Mouse (Mus musculus) left cerebral cortex, postnatal 25 days (tissue): ENCODE data around the gene Olfr543. TPM values are rescaled to one million over a fixed set of nuclear protein-coding genes. Genes with fewer than 3 reads are reported as not detected.

ENCODE experiments used
- DNase-seq, 2 experiments: peaks; one replicate each; pipeline ENCODE4 v3.0.0; 2022; ENCODE audit warnings: low spot score in 2 of 2, mixed read lengths in 1 of 2
- intact Hi-C: fragments of 180-260 bp; cut with DNase I; formaldehyde crosslinking; loops from one replicate; pipeline ENCODE4 v1.15.1; 2025
- total RNA-seq, 2 experiments: library from RNA; stranded (reverse); gene quantifications; 2 replicates each; pipeline ENCODE4 v1.2.3; 2021

Gene Olfr543
- total RNA-seq, 2 experiments from 2014 or later, result not detected

DNA sequence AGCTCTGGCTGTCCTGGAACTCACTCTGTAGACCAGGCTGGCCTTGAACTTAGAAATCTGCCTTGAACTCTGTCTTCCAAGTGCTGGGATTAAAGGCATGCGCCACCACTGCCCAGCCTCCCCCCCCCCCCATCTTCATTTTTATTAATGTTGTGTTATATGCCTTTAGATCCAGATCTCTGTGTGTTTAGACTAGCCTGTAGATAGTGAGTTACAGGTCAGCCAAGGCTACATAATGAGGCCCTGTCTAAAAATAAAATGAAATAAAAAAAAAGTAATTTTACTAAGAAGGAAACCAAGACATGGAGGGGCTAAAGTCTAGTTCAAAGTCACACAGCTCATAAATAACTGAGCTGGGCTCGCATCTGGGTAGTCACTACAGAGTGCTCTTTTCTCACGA lies 2.6 kb downstream of the Olfr543 start:
- no peak for DNase-seq
- intact Hi-C loops, result no loop called here

DNA sequence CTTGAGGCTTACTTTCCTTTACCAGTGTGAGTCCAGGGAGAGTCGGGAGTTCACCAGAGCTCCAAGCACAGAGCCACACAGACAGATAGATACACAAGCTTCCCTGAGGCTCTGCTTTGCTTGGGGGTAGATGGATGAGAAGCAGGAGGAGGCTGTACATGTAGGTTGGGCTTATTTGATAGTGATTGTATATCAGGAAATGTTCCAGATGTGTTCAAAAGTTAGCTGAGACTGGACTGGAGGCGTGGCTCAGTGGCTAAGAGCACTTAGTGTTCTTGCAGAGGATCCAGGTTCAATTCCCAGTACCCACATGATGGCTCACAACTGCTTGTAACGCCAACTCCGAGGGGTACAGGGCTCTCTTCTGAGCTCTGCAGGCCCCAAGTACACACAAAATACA lies 3.1 kb downstream of the Olfr543 start:
- no peak for DNase-seq
- intact Hi-C loops, result no loop called here

DNA sequence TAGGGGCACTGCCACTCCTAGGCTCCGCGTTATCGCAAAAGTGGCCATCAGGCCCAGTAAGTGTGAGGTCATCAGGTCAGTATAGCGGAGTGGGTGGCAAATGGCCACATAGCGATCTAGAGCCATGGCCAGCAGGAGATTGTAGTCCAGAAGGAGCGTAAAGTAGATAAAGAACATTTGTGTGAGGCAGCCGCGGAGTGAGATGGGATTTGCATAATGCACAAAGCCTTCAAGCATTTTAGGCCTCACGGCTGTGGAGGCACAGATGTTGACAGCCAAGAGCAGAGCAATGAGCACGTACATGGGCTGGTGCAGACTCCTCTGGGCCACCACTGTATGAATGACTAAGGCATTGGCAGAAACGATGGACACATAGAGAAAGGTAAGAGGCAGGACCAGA lies 4.1 kb downstream of the Olfr543 start:
- no peak for DNase-seq
- intact Hi-C loops, result no loop called here

DNA sequence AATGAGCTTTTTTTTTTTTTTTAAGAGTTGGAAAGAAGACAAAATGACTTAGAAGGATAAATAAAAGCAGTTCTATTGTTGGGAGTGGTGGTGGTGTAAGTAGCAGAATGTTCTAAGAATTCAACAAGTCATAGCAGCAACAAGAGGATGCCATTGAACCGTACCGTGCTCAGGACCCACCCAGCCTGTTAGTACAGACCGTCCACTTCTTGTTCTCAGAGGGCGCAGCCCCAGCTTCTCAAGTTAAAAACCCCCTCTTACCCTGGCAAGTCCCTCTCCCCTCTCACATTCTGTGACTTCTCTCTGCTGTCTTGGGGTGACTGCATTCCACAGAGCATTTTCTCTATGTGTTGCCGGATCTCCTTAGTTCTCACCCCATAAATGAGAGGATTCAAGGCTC lies 4.9 kb downstream of the Olfr543 start:
- DNase-seq, result no peak
- intact Hi-C loops, result no loop called here

DNA sequence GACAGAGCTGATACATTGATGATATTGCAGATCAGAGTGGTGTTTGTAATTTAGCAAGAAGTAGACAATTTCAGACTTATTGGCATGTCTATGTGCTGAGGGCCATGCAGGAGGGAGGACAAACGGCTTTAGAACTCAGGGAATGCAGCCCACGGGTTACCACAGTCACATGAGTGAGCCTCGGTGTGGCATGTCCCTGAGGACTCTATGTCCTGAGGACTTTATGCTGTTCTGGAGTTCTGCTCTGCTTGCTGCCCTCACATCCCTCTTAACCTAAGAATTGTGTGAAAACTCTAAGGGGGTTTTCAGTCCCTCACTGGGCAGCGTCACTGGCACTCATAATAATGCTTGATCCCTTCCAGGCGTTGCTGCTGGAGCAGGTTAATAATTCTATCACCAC lies 8.8 kb downstream of the Olfr543 start:
- DNase-seq, result no peak
- intact Hi-C loops, result no loop called here

DNA sequence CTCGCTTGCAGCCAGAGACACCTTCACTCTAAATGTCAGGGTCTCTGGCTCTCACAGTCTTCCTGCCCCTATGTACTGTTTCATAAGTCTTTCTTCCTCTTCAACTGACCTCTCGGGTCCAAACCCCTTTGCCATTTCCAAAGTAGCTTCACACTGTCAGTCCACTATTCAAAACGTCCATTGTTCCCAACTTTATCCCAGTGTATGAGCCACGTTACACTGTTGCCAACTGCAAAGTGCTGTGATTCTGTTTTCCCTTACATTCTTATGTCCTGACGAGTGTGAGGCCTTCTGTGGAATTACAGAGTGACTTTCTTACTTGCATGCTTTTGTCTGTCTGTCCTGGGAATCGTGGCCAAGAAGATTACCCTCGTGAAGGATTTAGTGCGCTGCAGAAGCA lies 13.9 kb downstream of the Olfr543 start:
- no peak for DNase-seq
- intact Hi-C loops, result no loop called here

DNA sequence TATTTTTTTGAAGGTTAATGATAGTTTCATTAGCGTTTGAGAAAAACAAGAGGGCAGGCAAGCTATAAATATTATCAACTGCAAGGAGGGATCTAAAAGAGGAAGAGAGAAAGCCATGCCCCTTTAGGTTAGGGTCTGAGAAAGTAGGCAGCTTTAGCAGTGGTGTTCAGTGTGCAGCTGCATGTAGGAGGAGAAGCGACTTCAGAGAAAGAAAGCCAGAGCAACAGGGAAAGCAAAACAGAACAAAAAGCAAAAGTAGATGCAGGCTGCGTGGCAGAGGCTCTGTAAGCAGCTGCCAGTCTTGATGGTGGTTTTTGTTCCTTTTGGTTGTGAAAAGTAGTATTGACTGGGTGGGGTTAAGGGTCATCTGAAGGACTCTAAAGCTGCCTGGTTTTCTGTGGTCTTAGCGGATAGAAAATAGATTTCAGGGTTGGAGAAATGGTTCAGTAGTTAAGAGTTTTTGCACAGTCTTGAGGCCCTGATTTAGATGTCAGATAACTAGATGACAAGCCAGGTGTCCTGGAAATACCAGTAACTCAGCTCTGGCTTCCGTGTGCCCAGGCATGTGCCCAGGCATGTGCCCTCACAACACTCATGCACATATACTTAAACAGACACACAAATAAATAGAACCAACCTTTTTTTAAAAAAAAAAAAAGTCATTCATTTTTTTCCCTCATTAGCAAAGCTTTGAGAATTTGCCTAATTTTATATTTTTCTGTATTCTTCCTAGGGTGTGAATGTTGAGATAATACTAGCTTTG lies 22.7 kb downstream of the Olfr543 start:
- intact Hi-C loops, result no loop called here
- DNase-seq, result no peak

DNA sequence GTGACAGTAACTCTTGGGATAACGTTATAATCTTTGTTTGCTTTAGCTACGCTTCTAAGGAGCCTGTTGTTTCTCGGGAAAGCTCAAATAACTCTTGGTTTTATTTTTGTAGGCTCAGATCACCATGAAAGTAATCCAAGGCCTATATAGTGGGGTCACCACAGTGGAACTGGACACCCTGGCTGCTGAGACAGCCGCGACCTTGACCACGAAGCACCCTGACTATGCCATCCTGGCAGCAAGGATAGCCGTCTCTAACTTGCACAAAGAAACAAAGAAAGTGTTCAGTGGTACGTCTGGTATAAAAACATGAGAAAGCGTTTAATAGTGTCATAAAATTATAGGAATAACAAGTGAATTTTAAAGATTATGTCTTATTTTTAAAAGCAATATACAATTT lies 35.0 kb downstream of the Olfr543 start:
- DNase-seq, result no peak
- intact Hi-C loops, result no loop called here

DNA sequence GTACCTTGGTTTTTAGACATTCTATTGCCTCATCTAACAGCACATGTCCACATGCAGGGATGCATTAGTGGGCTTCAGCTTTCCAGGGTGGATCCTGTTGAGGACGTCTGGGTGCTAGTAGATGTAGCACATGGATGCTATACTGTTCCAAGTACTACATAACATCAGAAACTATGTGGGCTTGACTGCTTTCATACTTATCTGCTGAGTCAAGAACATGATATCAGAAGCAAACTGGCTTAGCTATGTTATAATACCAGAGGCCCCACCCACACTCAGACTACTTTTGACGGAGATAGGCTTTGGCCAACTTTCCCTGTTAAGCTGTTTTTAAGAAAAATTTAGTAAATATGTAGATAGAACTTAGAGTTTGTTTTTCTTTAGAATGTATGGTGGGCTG lies 37.2 kb downstream of the Olfr543 start:
- intact Hi-C loops, result no loop called here
- DNase-seq, result no peak

DNA sequence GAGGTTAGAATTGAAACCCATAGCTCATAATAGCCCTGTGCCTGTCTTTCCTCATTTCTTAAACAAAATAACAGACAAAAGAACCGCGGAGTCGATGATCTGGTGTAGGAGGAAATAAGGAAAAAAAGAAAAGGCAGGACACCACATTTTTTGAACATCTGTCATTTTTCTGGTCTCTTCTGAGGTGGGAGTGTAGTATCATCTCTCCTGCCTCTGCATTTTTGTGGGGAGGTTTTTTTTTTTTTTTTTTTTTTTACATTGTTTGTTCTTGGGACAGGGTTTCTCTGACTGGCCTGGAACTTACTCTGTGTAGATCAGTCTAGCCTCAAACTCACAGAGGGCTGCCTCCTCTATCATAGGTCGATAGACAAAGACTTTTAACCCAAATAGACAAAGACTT lies 39.0 kb downstream of the Olfr543 start:
- intact Hi-C loops, result no loop called here
- no peak for DNase-seq

DNA sequence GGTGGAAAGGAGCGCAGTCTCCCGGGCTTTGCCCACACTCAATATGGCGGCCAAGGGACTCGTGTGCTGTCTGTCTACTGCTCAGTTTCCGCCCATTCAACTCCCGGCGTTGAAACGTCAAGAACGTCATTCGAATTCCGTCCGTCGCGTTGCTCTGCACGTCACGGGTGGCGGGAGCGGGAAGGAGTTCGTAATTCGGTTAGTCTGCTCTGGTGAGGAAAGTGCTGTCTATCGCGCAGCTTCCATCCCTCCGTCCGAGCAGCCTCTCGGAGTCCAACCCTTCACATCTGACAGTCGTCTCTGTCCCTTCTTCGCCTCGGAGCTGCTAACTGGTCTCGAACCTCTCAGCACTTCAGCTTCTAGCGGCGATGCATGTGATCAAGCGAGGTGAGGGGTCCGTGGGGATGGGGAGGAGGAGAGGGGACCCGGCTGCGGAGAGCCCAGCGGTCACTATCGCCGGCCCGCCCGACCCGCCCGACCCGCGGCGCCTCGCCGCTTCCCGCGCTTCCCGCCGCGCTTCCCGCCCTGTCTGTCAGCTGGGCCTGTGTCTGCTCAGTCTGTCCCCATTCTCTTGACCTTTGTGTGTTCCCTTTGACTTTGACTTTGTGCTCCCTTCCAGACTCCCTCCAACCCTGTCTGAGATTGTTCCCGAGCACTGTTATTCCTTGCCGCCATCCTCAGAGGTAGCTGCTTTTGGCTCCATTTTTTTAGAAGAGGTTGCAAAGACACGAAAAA lies 39.7 kb downstream of the Olfr543 start, which contains the start of gene Rrm1:
Rrm1 (plus strand) TSS at position 39 of the 735 bp plus-strand sequence.
- DNase-seq, result peak; percentile 93 to 99
- intact Hi-C loops, result no loop called here

DNA sequence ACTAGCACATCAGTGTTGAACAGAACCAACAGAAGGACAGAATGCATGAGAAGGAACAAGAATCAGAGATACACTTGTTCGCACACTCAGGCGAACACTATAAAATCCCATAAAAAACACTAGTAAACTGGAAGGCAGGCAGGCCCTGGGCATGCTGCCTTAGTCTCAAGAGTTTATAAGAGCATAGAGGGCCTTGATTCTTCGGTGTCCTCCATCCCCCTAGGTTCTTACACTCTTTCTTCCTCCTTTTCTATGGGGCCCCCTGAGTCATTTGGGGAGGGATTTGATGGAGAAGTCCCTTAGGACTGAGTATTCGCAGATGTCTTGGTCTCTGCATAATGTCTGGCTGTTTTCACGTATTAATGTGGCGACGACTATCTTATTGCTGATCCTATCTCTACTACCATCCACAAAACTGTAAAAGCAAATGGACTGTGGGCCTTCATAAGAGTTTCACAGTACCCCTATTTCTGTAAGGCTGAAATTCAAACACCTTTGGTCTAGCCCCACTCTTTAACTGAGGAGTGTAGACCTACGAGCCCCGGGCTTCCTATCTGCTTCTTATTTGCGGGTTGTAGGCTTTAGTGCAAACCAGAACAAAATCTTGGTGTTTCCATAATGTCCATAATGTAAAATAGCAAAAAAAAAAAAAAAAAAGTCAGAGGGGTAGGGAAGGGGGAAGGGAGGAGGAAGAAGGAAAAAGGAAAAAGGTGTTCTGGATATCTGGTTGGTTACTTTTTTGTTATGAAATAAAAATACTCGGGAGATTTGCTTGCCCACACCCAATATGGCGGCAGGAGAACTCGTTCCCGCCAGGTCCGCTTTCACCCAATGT lies 40.4 kb downstream of the Olfr543 start:
- intact Hi-C loops, result no loop called here
- DNase-seq, result no peak

DNA sequence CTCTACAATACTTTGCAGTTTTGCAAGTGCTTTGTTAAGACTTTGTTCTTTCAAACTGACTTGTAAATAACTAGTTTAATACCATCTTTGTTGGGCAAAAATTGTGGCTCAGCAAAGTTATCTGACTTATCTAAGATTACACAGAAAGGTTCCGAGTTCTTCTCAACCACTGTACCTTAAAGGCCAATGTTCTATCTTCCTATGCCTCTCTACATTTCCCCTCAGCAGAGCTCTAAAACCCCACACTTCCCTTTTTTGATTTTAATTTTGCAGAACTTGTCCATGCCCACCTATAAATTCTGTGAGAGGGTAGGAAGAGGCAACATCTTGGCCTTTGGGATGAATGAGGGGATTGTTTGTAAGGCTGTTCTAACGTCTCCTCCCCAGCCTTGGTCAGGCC lies 47.1 kb downstream of the Olfr543 start:
- intact Hi-C loops, result no loop called here
- DNase-seq, result no peak

Other genes with a start within 250 kb of the Olfr543 start
- gene Rhog, start 225.6 kb downstream of the Olfr543 start, total RNA-seq, result 10 to 100 TPM; 22.7 to 23.5 TPM
- 10 to 100 TPM; 80.6 to 87.9 TPM for gene Stim1, start 213.9 kb downstream of the Olfr543 start, total RNA-seq
- 10 to 100 TPM; 10.1 to 10.2 TPM for gene Rrm1, start 40.0 kb downstream of the Olfr543 start, total RNA-seq
- not detected for gene Olfr544, start 6.6 kb upstream of the Olfr543 start, total RNA-seq
- gene Olfr545, start 17.9 kb upstream of the Olfr543 start, total RNA-seq, result not detected
- not detected for gene Olfr547, start 53.1 kb upstream of the Olfr543 start, total RNA-seq
- not detected for gene Olfr548-ps1, start 59.2 kb upstream of the Olfr543 start, total RNA-seq
- not detected for gene Olfr549, start 68.2 kb upstream of the Olfr543 start, total RNA-seq
- gene Trim21, start 83.8 kb upstream of the Olfr543 start, total RNA-seq, result 1 to 10 TPM; 2.7 to 4.2 TPM
- under 1 TPM; 0.23 to 0.41 TPM for gene Olfr550, start 89.8 kb upstream of the Olfr543 start, total RNA-seq
- not detected for gene Olfr551, start 110.2 kb upstream of the Olfr543 start, total RNA-seq
- under 1 TPM; 0.11 to 0.14 TPM for gene Olfr552, start 116.1 kb upstream of the Olfr543 start, total RNA-seq
- not detected for gene Olfr553, start 136.5 kb upstream of the Olfr543 start, total RNA-seq
- gene Olfr554, start 156.8 kb upstream of the Olfr543 start, total RNA-seq, result not detected
- gene Olfr555, start 177.1 kb upstream of the Olfr543 start, total RNA-seq, result not detected
- gene Olfr556, start 183.2 kb upstream of the Olfr543 start, total RNA-seq, result not detected
- 1 to 10 TPM; 4.1 to 5.3 TPM for gene Trim68, start 205.6 kb upstream of the Olfr543 start, total RNA-seq
- gene Olfr557, start 214.2 kb upstream of the Olfr543 start, total RNA-seq, result not detected
- under 1 TPM; 0.27 to 0.37 TPM for gene Olfr558, start 220.5 kb upstream of the Olfr543 start, total RNA-seq
- gene Olfr33, start 237.4 kb upstream of the Olfr543 start, total RNA-seq, result not detected
- gene Olfr559, start 245.8 kb upstream of the Olfr543 start, total RNA-seq, result not detected